18 mouse cellular contexts compared by ENCODE assay signal in genomic region chr5:64624205-64624604, GRCm38 (mm10).
DNase-seq lines count a peak whose midpoint lies in the region; ATAC-seq and TF ChIP-seq lines count a peak whose summit lies in the region.
"Had no signal": no experiment of that assay in that cellular context is flagged by ENCODE, and none has a peak within 500 bp of the region (broad histone marks: within the 10 kb centered on the region; RNA-seq: fewer than 3 reads in every experiment).

No protein-coding gene starts in this region.

- H3K4me2 ChIP-seq in liver, embryonic 15.5 days, result no peak overlapping the region; the same call in 1 of the 2 replicates
- H3K4me2 ChIP-seq: embryonic facial prominence, embryonic 15.5 days; forebrain, embryonic 12.5 days; limb, embryonic 12.5 days; midbrain, embryonic 12.5 days had no signal

- TF ChIP-seq POLR2A in kidney, adult 2 months (IDR thresholded peaks at IDR 0.05; ENCODE audit: low read depth, low read length), result no peak

- TF ChIP-seq CTCF in kidney, adult 2 months (conservative IDR thresholded peaks at IDR 0.05; ENCODE audit: insufficient read depth, insufficient read length, low read depth, low read length), result no peak

- H3K27me3 ChIP-seq in kidney, adult 2 months (replicated peaks; ENCODE audit: control insufficient read depth, insufficient read depth, low read length), result no peaks in the 10 kb centered on the region
- H3K27me3 ChIP-seq in liver, embryonic 15.5 days, result peaks cover 34% of the 10 kb centered on the region
- H3K27me3 ChIP-seq: embryonic facial prominence, embryonic 15.5 days; forebrain, embryonic 12.5 days; limb, embryonic 12.5 days; midbrain, embryonic 12.5 days had no signal

- H3K9me3 ChIP-seq in liver, embryonic 15.5 days (replicated peaks), result no peaks in the 10 kb centered on the region
- H3K9me3 ChIP-seq: embryonic facial prominence, embryonic 15.5 days; forebrain, embryonic 12.5 days; limb, embryonic 12.5 days; midbrain, embryonic 12.5 days had no signal

- WGBS in kidney, adult 2 months, result 27% methylated on average over 6 of the region's 6 CpGs
- WGBS in liver, embryonic 15.5 days (ENCODE audit: insufficient replicate concordance), result 64% methylated on average over 6 of the region's 6 CpGs

- ATAC-seq in liver, embryonic 15.5 days (ENCODE audit: insufficient read depth), result no peak

- H3K9ac ChIP-seq in liver, embryonic 15.5 days, result no peak overlapping the region
- H3K9ac ChIP-seq: embryonic facial prominence, embryonic 15.5 days; forebrain, embryonic 12.5 days; limb, embryonic 12.5 days; midbrain, embryonic 12.5 days had no signal

- H3K36me3 ChIP-seq in kidney, adult 2 months (ENCODE audit: control insufficient read depth, insufficient read depth, low read length), result no peaks in the 10 kb centered on the region
- no peaks in the 10 kb centered on the region for H3K36me3 ChIP-seq in liver, embryonic 15.5 days (replicated peaks)
- H3K36me3 ChIP-seq: embryonic facial prominence, embryonic 15.5 days; forebrain, embryonic 12.5 days; limb, embryonic 12.5 days; midbrain, embryonic 12.5 days had no signal

- peak overlapping the region; percentile 89 for H3K27ac ChIP-seq in kidney, adult 2 months (ENCODE audit: insufficient read depth, low read depth, low read length)
- H3K27ac ChIP-seq in liver, embryonic 15.5 days (replicated peaks), result peak overlapping the region; percentile 14; the same call in 1 of the 2 replicates
- H3K27ac ChIP-seq: embryonic facial prominence, embryonic 15.5 days; forebrain, embryonic 12.5 days; gastrocnemius, adult 2 months; limb, embryonic 12.5 days; midbrain, embryonic 12.5 days had no signal

- DNase-seq in thymus, postnatal 14 days, result peak; percentile 28
- no peak for DNase-seq in thymus, postnatal 25 days
- DNase-seq in kidney, adult 2 months, result peak; percentile 78
- DNase-seq in frontal cortex, postnatal 36 days (ENCODE audit: low spot score in 2 of 2), result no peak
- no peak for DNase-seq in lung, postnatal 36 days
- DNase-seq in spleen, postnatal 36 days (ENCODE audit: low spot score in 2 of 2), result no peak
- DNase-seq: adrenal gland, adult 2 months; cerebellum, adult 2 months; gastrocnemius, adult 2 months; heart, postnatal 36 days; layer of hippocampus, postnatal 36 days; lung, postnatal 14 days; right cerebral cortex, postnatal 14 days had no signal

- no peak overlapping the region for H3K4me3 ChIP-seq in kidney, adult 2 months (ENCODE audit: insufficient read depth, low read depth, low read length)
- H3K4me3 ChIP-seq in liver, embryonic 15.5 days (replicated peaks), result no peak overlapping the region
- H3K4me3 ChIP-seq: embryonic facial prominence, embryonic 15.5 days; forebrain, embryonic 12.5 days; gastrocnemius, adult 2 months; limb, embryonic 12.5 days; midbrain, embryonic 12.5 days had no signal

- H3K4me1 ChIP-seq in kidney, adult 2 months (ENCODE audit: control insufficient read depth, insufficient read depth, low read length), result peaks cover 27% of the 10 kb centered on the region
- H3K4me1 ChIP-seq in liver, embryonic 15.5 days (replicated peaks), result peaks cover 37% of the 10 kb centered on the region

Comparison
In these comparisons a context has a peak if more than half of its experiments do, and no peak if none do; other contexts are left out.
1. DNase-seq: peak in thymus, postnatal 14 days (single experiment) and kidney, adult 2 months (single experiment); none in thymus, postnatal 25 days (single experiment), frontal cortex, postnatal 36 days (0 of 2), lung, postnatal 36 days (single experiment) and spleen, postnatal 36 days (0 of 2).